Mouse (Mus musculus) gastrocnemius, adult 8-10 months (tissue): ENCODE measurements at regions not wholly inside any gene's neighbourhood (a gene's known extent, or its start where the extent isn't known, plus 50 kb on each side); places are given as distances from the start of the nearest gene placed in this dataset.

ENCODE experiments used
- DNase-seq, 2 experiments: peaks; one replicate each; pipeline ENCODE4 v3.0.0; 2022; ENCODE audit warnings: low spot score in 2 of 2

GRCm38 (mm10) chr5:54178966-54179547 lies 180.8 kb downstream of the Stim2 start:
- DNase-seq, result no peak

DNA sequence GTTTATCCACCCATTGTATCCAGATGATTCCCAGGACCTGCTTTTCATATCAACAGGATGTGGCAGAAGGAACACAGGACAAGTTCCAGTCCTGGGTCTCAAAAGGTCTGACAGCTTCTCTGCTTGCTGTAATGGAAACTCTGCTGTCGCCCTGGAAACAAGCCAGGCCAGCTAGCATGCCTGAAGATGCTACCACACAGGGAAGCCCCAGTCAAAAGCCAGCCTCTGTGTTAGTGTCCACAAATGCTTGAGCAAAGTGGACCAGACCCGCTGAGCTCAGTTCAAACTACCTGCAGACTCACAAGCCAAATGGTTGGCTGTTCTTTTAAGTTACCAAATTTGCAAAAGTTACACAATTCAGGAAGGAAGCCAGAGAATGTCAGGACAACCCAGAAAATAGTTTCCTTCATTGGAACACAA lies 181.9 kb downstream of the Stim2 start:
- DNase-seq, result peak; percentile 9 to 15

- DNase-seq, result no peak
These were observed 182.5 kb downstream of the Stim2 start for GRCm38 (mm10) chr5:54180640-54181326.

DNA sequence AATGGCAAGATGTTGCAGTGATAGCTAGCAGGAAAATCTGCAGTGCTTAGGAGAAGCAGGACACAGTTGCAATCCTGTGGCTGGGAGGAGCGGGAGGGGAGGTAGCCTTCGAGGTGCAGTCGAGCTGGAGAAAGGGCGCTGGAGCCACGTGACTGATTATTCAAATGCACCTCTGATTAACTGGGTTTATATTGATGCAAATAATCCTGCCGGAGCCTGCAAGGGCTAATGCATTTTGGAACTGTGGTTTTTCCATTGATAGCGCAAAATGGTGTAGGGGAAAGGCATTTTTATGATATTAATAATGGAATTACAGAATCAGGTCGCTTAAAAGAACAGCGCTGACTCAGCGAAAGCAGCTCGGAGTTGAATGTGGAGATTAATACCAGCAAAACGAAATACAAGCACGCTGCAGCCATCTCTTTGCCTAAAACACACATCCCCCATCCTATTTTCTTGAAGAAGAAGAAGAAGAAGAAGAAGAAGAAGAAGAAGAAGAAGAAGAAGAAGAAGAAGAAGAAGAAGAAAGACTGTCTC lies 183.1 kb downstream of the Stim2 start:
- no peak for DNase-seq

- no peak for DNase-seq
These were observed 184.5 kb downstream of the Stim2 start for GRCm38 (mm10) chr5:54182754-54183153.

DNA sequence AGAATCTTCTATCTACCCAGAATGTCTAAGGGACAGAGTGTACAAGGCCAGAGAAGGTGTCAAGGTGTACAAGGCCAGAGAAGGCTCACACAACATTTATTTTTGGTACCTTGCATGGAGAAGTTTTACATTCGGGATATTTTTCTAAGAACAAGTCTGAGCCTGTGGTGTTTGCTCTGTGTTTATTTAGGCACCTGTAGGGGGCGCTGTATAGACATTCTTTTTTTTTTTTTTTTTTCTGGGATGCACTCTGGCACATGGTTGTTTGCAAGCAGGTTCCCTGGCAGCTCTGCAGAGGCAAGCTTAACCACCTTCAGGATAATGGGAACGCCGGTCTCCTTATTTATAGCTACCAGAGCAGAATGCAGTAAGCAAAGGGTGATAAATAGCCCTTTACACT lies 187.4 kb downstream of the Stim2 start:
- no peak for DNase-seq

- no peak for DNase-seq
These were observed 187.9 kb downstream of the Stim2 start for GRCm38 (mm10) chr5:54186076-54186676.

DNA sequence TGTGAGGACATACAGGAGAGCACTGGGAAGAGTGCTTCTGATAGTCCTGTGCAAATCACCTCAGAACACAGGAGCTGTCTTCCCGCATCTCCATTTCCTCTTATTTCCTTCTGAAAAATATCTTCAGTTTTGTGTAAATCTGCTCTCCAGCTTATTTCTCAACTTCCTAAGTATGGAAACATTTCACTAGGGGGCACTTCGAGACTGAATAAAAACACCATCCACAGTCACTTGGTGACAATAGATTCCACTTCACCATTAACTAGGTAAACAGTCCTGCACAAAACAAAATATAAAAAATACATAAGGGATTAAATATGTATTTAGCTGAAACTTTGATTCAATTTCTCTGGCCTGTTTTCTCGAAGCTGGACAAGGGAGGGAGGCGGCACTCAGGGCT lies 193.4 kb downstream of the Stim2 start:
- DNase-seq, result no peak

- DNase-seq, result no peak
These were observed 196.5 kb downstream of the Stim2 start for GRCm38 (mm10) chr5:54194846-54195245.

- no peak for DNase-seq
These were observed 201.7 kb downstream of the Stim2 start for GRCm38 (mm10) chr5:54200032-54200431.

DNA sequence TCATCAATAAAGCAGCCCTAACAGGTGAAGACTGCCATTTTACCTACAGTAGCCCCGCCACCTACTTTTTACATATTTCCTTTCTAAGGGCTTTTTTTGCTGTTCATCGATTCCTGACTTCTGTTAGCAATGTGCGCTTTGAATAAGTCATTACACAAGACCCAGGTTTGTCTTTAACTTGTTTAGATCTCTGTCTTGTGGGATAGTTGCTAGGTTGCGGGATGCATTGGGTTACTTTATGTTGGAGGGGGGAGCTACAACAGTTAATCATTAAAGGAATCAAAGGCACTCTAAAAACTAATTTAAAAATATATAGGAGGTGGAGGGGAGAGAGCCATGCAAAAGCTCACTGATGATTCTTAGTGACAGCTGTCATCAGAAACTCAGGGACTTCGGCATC lies 202.3 kb downstream of the Stim2 start:
- DNase-seq, result no peak

DNA sequence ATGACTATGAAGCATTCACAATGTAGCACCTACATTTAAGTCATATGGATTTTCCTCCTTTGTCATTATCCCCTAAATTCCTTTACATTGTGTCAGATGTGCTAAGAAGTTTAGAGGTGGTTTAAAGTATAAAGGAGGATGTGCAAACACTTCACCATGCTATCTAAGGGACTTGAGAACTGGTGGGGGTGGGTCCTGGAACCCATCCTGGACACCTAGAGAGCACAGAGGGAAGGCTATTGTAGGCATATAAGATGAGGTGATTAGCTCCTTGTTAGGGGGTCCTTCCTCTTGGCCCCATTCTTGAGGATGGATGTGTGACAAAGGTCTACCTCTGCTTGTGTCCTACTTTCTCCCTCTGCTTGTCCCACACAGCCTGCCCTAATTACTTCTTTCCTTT lies 213.2 kb downstream of the Stim2 start:
- no peak for DNase-seq

- DNase-seq, result no peak
These were observed 213.8 kb downstream of the Stim2 start for GRCm38 (mm10) chr5:54212038-54212589.

GRCm38 (mm10) chr5:54225031-54225430 lies 226.7 kb downstream of the Stim2 start:
- no peak for DNase-seq

DNA sequence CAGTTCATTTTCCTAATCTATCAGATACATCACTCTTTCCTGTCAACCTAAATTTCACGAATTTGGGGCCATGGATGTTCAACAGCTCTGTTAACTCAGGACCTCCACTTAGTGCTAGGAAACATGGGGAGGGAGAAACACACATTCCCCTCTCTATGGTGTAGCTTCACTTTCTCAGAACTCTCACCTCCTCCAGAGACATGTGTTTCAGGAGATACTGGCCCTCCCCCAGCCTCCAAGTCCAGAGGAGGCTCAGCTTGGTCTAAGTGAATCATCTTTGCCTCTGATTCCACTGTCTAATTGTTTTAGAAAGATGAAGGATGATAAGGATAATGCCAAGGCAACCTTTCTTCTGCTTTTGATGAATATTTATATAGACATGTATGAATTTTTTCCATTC lies 236.3 kb downstream of the Stim2 start:
- DNase-seq, result no peak

DNA sequence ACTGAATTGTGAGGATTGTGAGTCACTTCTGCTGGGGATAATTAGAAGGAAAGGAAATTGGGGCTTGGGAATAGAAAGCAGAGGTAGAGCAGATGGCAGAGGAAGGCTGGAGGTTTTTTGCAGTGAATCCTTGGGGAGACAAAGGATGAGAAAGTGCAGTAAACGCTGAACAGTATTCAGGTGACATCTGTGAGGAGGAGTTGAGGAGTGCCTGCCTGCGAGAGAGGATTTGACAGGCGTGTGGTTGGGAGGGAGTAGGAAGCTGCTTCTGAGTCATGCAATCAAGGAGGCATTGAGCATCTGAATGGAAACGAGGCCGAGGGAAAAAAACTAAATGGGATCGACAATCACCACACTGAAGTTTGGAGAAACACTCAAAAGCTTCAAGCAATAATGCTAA lies 236.9 kb downstream of the Stim2 start:
- DNase-seq, result no peak

DNA sequence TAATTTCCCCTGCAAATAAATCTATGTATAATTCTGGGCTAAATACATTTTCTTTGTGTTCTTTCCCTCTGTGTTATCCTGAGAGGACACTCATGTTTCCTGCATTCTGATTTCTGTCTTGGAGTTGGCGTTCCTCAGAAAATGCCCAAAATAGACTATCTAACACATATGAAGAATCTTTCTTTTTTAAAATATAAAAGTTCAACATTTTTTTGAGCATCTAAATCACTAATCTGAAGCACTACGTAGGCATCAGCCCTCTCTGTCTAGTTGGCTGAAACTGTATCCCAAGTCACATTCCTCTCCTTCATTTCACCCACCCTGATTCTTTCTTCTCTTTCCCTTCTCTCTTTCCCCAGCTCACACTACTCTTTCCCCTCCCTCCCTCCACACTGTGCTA lies 238.9 kb downstream of the Stim2 start:
- DNase-seq, result no peak

DNA sequence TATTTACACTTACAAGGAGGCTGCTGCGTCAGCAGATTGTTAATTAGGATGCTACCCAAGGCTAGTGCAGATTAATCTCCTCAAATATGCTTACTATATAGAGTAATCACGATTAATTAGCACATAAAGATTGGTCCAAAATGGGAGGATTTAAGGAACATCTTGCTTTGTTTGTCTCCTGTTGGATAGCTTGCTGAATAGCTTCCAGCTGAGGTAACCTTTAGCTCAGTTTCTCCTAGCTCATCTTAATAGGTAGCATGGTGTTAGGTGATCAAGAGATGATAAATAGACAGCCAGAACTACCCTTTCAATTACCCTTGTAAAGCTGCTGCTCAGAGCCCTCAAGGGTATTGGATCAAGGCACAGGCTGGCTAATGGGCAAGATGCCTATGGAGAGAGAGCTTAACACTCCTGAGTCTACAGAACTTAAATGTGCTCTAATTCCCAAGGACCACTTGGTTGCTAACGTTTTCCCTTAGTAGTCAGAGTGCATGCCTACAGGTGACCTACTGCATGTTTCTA lies 240.4 kb downstream of the Stim2 start:
- no peak for DNase-seq

- DNase-seq, result no peak
These were observed 241.3 kb downstream of the Stim2 start for GRCm38 (mm10) chr5:54239586-54239985.

DNA sequence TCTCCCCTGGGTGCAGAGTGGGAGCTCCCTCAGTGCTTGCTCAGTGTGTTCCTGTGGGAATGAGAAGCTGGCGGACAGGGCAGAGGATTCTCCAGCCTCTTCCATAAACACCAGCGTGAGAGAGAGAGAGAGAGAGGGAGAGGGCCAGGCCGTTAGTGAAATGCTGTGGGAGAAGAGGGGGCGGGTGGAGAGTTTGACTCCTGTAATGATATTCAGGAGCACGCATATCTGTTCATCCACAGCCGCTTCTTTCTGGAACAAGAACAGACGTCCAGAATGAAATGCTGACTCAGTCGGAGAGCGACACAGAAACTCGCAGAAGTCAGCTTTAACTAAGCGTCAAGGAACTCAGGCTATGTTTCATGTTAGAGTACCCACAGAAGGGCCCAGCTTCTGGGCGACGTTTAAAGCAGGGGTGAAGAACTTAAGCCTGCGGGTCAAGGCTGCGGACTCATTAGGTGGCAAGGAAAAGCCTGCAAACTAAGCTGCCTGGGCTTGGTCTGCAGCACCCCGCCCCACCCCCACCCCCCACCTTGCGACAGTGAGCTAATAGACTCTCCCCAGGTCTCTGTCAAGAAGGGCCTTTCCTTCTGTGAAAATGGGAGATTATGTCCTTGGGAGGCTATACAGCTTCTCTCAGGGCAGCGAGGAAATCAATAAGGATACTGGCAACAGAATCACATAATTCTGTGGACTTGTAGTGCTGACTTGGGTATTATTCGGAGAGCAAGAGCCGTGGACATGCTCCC lies 243.0 kb downstream of the Stim2 start:
- no peak for DNase-seq

DNA sequence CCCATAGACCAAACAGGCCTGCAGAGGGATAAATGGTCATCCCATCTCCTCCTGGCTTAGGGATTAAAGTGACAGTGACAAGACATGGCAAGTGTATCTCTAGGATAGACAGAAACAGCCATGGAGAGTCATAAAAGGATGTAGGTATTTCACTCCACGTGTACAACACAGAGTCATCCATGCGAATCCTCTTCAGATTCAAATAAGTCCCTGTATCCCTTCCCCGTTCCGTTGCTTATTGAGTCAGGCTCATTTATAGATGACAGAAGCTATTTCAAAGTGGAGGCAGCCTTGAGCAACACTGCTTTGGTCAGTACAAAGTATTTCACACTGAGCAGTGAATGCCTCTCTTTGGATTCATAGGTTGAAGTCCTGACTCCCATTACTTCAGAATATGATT lies 243.8 kb downstream of the Stim2 start:
- no peak for DNase-seq

- no peak for DNase-seq
These were observed 253.7 kb downstream of the Stim2 start for GRCm38 (mm10) chr5:54252038-54252437.
